Mouse (Mus musculus) stomach, embryonic 14.5 days (tissue): ENCODE measurements around the gene Armh1. TPM values are rescaled to one million over a fixed set of nuclear protein-coding genes. Genes with fewer than 3 reads are reported as not detected.

Experiments used
- ATAC-seq: fragments of 200-750 bp; cut with Nextera tagmentation; 2 replicates; pipeline ENCODE4 v1.8.0; 2017; ENCODE audit warnings: low read depth, moderate TSS enrichment; ENCODE audit not compliant: insufficient number of reproducible peaks, insufficient read depth, low FRiP score
- H3K27ac ChIP-seq: fragments of 300-500 bp; sonication (generic); 2 replicates; pipeline ENCODE4 v1.5.1; 2014; ENCODE audit warnings: mild to moderate bottlenecking, low read length, moderate library complexity, mixed read lengths
- H3K27me3 ChIP-seq: fragments of 300-500 bp; sonication (generic); 2 replicates; pipeline ENCODE4 v1.6.1; 2014; ENCODE audit warnings: low read length, control low read depth, mixed read lengths; ENCODE audit not compliant: control insufficient read depth, insufficient read depth
- H3K36me3 ChIP-seq: fragments of 300-500 bp; sonication (generic); 2 replicates; pipeline ENCODE4 v1.6.1; 2014; ENCODE audit warnings: mild to moderate bottlenecking, control low read depth, low read length, moderate library complexity, mixed read lengths; ENCODE audit not compliant: control insufficient read depth, insufficient read depth
- H3K4me1 ChIP-seq: fragments of 300-500 bp; sonication (generic); 2 replicates; pipeline ENCODE4 v1.6.1; 2014; ENCODE audit warnings: low read length, control low read depth, mixed read lengths; ENCODE audit not compliant: control insufficient read depth, insufficient read depth
- H3K4me2 ChIP-seq: fragments of 300-500 bp; sonication (generic); replicated peaks from 2 replicates; pipeline ENCODE4 v1.6.1; 2014; ENCODE audit warnings: low read depth, low read length, control low read depth
- H3K4me3 ChIP-seq: fragments of 300-500 bp; sonication (generic); 2 replicates; pipeline ENCODE4 v1.5.1; 2014; ENCODE audit warnings: low read depth, low read length, control low read depth
- H3K9ac ChIP-seq: fragments of 300-500 bp; sonication (generic); replicated peaks from 2 replicates; pipeline ENCODE4 v1.6.1; 2014; ENCODE audit warnings: low read depth, mild to moderate bottlenecking, control low read depth, low read length, moderate library complexity, mixed read lengths
- H3K9me3 ChIP-seq: fragments of 300-500 bp; sonication (generic); 2 replicates; pipeline ENCODE4 v1.6.1; 2016; ENCODE audit warnings: low read depth, low read length, control low read depth; ENCODE audit not compliant: control insufficient read depth
- WGBS: fragments of 180-500 bp; shearing (Covaris S2); extraction: QIAGEN DNeasy Blood & Tissue Kit; methylation state at CpG from one replicate; pipeline ENCODE4 v1.1.7; 2014; 5-methylcytosine and 5-hydroxymethylcytosine counted together
- polyA plus RNA-seq: library from polyadenylated mRNA; unstranded; fragments of >200 nt; fragmentation: Nextera tagmentation; extraction: Ambion mirVana; gene quantifications from 2 replicates; pipeline ENCODE4 v1.2.1, GENCODE M21; 2014

Armh1 gene
- polyA plus RNA-seq, 1 experiment from 2014 or later, result 0.30 TPM

DNA sequence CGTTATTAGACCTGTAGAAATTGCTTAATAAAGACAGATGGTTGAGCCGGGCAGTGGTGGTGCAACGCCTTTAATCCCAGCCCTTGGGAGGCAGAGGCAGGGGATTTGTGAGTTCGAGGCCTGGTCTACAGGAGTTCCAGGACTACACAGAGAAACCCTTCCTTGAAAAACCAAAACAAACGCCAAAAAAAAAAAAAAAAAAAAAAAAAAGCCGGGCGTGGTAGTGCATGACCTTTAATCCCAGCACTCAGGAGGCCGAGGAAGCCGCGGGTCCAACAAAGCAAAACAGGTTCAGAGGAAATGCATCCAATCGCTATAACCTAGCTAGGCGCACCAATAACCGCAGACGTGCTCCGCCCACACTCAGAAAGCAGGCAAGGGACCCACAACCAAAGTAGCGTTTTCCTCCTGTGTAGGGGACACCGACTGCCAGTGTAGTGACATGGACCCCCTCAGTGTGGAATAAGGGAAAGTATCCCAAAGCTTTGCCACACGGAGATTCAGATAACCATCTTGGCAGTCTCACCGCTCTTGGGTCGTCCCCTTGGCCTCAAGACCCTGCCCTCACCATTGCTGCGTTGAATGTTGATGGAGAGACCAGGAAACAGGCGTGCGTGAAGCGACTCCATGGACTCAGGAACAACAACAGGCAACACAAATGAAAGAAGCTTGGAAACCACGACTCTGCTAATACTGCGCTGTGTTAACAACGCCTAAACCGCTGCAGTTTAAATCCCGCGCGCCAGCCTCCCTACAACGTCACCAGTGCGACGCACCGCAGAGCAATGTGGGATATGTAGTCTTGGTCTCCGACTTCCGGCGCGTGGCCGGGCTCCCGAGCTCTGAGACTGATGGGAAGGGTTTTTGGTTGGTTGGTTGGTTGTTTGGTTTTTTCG is 69.8 kb downstream of the Armh1 start, which contains the start of gene Kif2c:
Kif2c (minus strand) TSS at position 777 of the 896 bp plus-strand sequence.
- peak within 1 kb of the TSS; percentile 45; the same call in 1 of the 2 replicates for H3K27ac ChIP-seq
- no peaks in the 10 kb centered on the region for H3K9me3 ChIP-seq
- H3K36me3 ChIP-seq, result peaks cover 24% of the 10 kb centered on the region
- peak within 1 kb of the TSS; percentile 78 for H3K4me3 ChIP-seq
- H3K9ac ChIP-seq, result peak within 1 kb of the TSS; percentile 45
- peak; percentile 95 for ATAC-seq
- no peaks in the 10 kb centered on the region for H3K27me3 ChIP-seq
- peaks cover 6% of the 10 kb centered on the region; the same call in 1 of the 2 replicates for H3K4me1 ChIP-seq
- peak within 1 kb of the TSS; percentile 68 for H3K4me2 ChIP-seq
- 2% methylated on average over 41 of the region's 42 CpGs for WGBS

DNA sequence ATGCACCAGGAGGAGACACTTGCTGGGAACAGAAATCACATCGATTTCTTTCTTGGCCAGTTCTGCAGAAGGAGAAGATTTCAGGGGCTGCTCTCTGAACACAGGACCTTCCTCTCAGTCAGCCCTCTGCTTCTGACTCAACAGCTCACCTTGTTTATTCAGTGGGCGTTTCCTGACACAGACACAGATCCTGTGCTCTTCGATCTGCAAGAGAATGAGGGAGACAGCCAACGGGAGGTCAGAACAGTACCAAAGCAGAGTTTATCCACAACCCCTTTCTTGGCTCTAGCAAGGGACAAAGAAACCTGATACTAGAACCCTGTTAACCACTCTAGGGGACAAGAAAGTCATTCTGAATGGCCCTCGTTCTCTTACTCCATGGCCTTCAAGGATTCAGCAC is 82.0 kb downstream of the Armh1 start:
- Histone ChIP-seq H3K4me3 (no peak overlapping the region), H3K4me1 (no peaks in the 10 kb centered on the region), H3K4me2 (no peak overlapping the region), H3K27ac (no peak overlapping the region), H3K9me3 (no peaks in the 10 kb centered on the region), H3K27me3 (no peaks in the 10 kb centered on the region), H3K36me3 (peaks cover 78% of the 10 kb centered on the region), H3K9ac (no peak overlapping the region)
- WGBS, result 80% methylated on average over 5 of the region's 5 CpGs
- ATAC-seq, result no peak

Other genes starting within 250 kb of the Armh1 start
- 43.7 and 47.4 TPM in 2 replicates for gene Eif2b3, start 232.7 kb downstream of the Armh1 start, polyA plus RNA-seq
- 8.2 and 9.8 TPM in 2 replicates for gene Ptch2, start 156.1 kb downstream of the Armh1 start, polyA plus RNA-seq
- gene Btbd19, start 126.4 kb downstream of the Armh1 start, polyA plus RNA-seq, result 6.7 and 8.5 TPM in 2 replicates
- gene Tctex1d4, start 125.3 kb downstream of the Armh1 start, polyA plus RNA-seq, result not detected in 2 replicates
- 2.6 and 3.8 TPM in 2 replicates for gene Plk3, start 118.2 kb downstream of the Armh1 start, polyA plus RNA-seq
- gene Rps8, start 95.9 kb downstream of the Armh1 start, polyA plus RNA-seq, result 1,401 and 1,488 TPM in 2 replicates
- 54.5 and 55.0 TPM in 2 replicates for gene Kif2c, start 69.5 kb downstream of the Armh1 start, polyA plus RNA-seq
- gene Tmem53, start 174 bp downstream of the Armh1 start, polyA plus RNA-seq, result 18.9 and 19.4 TPM in 2 replicates
- 53.1 and 54.5 TPM in 2 replicates for gene Rnf220, start 244.9 kb upstream of the Armh1 start, polyA plus RNA-seq